Mouse (Mus musculus) myocyte (in vitro differentiated cells): ENCODE data around the gene Olfr547. TPM values are rescaled to one million over a fixed set of nuclear protein-coding genes. Genes with fewer than 3 reads are reported as not detected.

Experiments
- polyA plus RNA-seq: library from polyadenylated mRNA; unstranded; fragments of >200 nt; fragmentation: generic; extraction: Trizol; gene quantifications from one replicate; pipeline ENCODE4 v1.2.1, GENCODE M21; 2012; ENCODE audit warnings: missing spikeins

The Olfr547 gene
- polyA plus RNA-seq, 1 experiment = not detected

Other genes with a start within 250 kb of the Olfr547 start
- 32.2 TPM for gene Rrm1, start 93.1 kb upstream of the Olfr547 start, polyA plus RNA-seq
- gene Olfr543, start 53.1 kb upstream of the Olfr547 start, polyA plus RNA-seq = not detected
- gene Olfr544, start 46.4 kb upstream of the Olfr547 start, polyA plus RNA-seq = not detected
- gene Olfr545, start 35.2 kb upstream of the Olfr547 start, polyA plus RNA-seq = not detected
- not detected for gene Olfr548-ps1, start 6.1 kb downstream of the Olfr547 start, polyA plus RNA-seq
- gene Olfr549, start 15.1 kb downstream of the Olfr547 start, polyA plus RNA-seq = not detected
- gene Trim21, start 30.7 kb downstream of the Olfr547 start, polyA plus RNA-seq = 0.43 TPM
- gene Olfr550, start 36.7 kb downstream of the Olfr547 start, polyA plus RNA-seq = not detected
- not detected for gene Olfr551, start 57.1 kb downstream of the Olfr547 start, polyA plus RNA-seq
- gene Olfr552, start 63.0 kb downstream of the Olfr547 start, polyA plus RNA-seq = not detected
- not detected for gene Olfr553, start 83.5 kb downstream of the Olfr547 start, polyA plus RNA-seq
- not detected for gene Olfr554, start 103.7 kb downstream of the Olfr547 start, polyA plus RNA-seq
- gene Olfr555, start 124.1 kb downstream of the Olfr547 start, polyA plus RNA-seq = not detected
- gene Olfr556, start 130.2 kb downstream of the Olfr547 start, polyA plus RNA-seq = not detected
- gene Trim68, start 152.6 kb downstream of the Olfr547 start, polyA plus RNA-seq = 3.2 TPM
- not detected for gene Olfr557, start 161.2 kb downstream of the Olfr547 start, polyA plus RNA-seq
- gene Olfr558, start 167.5 kb downstream of the Olfr547 start, polyA plus RNA-seq = not detected
- not detected for gene Olfr33, start 184.3 kb downstream of the Olfr547 start, polyA plus RNA-seq
- gene Olfr559, start 192.7 kb downstream of the Olfr547 start, polyA plus RNA-seq = not detected
- gene Olfr560, start 224.6 kb downstream of the Olfr547 start, polyA plus RNA-seq = not detected
- gene Olfr78, start 224.7 kb downstream of the Olfr547 start, polyA plus RNA-seq = not detected
- not detected for gene Olfr561, start 236.5 kb downstream of the Olfr547 start, polyA plus RNA-seq